In genomic region chr7:141972831-141973619, GRCm38 (mm10) we compare ENCODE assay signal across 9 mouse cellular contexts. TPM values are rescaled to one million over a fixed set of nuclear protein-coding genes. Genes with fewer than 3 reads are reported as not detected.
DNase-seq lines count a peak whose midpoint lies in the region; ATAC-seq and TF ChIP-seq lines count a peak whose summit lies in the region.
"Had no signal": no experiment of that assay in that cellular context is flagged by ENCODE, and none has a peak within 500 bp of the region (broad histone marks: within the 10 kb centered on the region; RNA-seq: fewer than 3 reads in every experiment).

No protein-coding gene starts in this region.

- ATAC-seq in heart, embryonic 12.5 days (ENCODE audit: insufficient number of reproducible peaks, low FRiP score), result no peak
- peak; percentile 72 for ATAC-seq in granulocyte monocyte progenitor cell, adult 5-6 weeks (replicated peaks; ENCODE audit: poor library complexity, severe bottlenecking)
- peak; percentile 38 for ATAC-seq in midbrain, embryonic 12.5 days (ENCODE audit: low FRiP score, low read depth)

- no peak overlapping the region for H3K4me3 ChIP-seq in heart, embryonic 12.5 days
- H3K4me3 ChIP-seq in E14TG2a.4 (replicated peaks; ENCODE audit: low read length), result no peak overlapping the region
- H3K4me3 ChIP-seq in midbrain, embryonic 12.5 days, result no peak overlapping the region
- H3K4me3 ChIP-seq: embryonic facial prominence, embryonic 12.5 days had no signal

- peak; percentile 31 for TF ChIP-seq CTCF in E14TG2a.4 (conservative IDR thresholded peaks at IDR 0.05; ENCODE audit: low read length)

- H3K9ac ChIP-seq in heart, embryonic 12.5 days, result no peak overlapping the region
- H3K9ac ChIP-seq in midbrain, embryonic 12.5 days (replicated peaks), result no peak overlapping the region
- H3K9ac ChIP-seq: embryonic facial prominence, embryonic 12.5 days had no signal

- intact Hi-C loops in heart, postnatal 10 days (cut with DNase I), result no loop called here

- peak; percentile 33 to 61 for DNase-seq in heart, postnatal 10 days
- DNase-seq in c-Kit-positive CD71-positive TER-119-negative erythroid progenitor cells, embryonic 14.5 days (ENCODE audit: low read depth), result peak; percentile 25
- peak; percentile 62 for DNase-seq in thymus, postnatal 14 days
- DNase-seq in heart, adult 9 months (ENCODE audit: low spot score in 2 of 2), result no peak

- H3K27ac ChIP-seq in heart, embryonic 12.5 days (ENCODE audit: poor library complexity, severe bottlenecking), result no peak overlapping the region
- no peak overlapping the region for H3K27ac ChIP-seq in midbrain, embryonic 12.5 days (replicated peaks)
- H3K27ac ChIP-seq: embryonic facial prominence, embryonic 12.5 days had no signal

- no peak overlapping the region for H3K4me2 ChIP-seq in heart, embryonic 12.5 days
- no peak overlapping the region for H3K4me2 ChIP-seq in midbrain, embryonic 12.5 days (replicated peaks)
- H3K4me2 ChIP-seq: embryonic facial prominence, embryonic 12.5 days had no signal

- no peaks in the 10 kb centered on the region for H3K36me3 ChIP-seq in heart, embryonic 12.5 days
- H3K36me3 ChIP-seq in E14TG2a.4 (ENCODE audit: insufficient read depth, low read length), result no peaks in the 10 kb centered on the region
- no peaks in the 10 kb centered on the region for H3K36me3 ChIP-seq in midbrain, embryonic 12.5 days
- H3K36me3 ChIP-seq: embryonic facial prominence, embryonic 12.5 days had no signal

- H3K9me3 ChIP-seq in heart, embryonic 12.5 days (replicated peaks), result no peaks in the 10 kb centered on the region
- no peaks in the 10 kb centered on the region for H3K9me3 ChIP-seq in E14TG2a.4 (ENCODE audit: low read length)
- H3K9me3 ChIP-seq in midbrain, embryonic 12.5 days, result no peaks in the 10 kb centered on the region
- H3K9me3 ChIP-seq: embryonic facial prominence, embryonic 12.5 days had no signal

- no peaks in the 10 kb centered on the region for H3K4me1 ChIP-seq in heart, embryonic 12.5 days (replicated peaks)
- H3K4me1 ChIP-seq in E14TG2a.4 (replicated peaks; ENCODE audit: low read depth, low read length), result no peaks in the 10 kb centered on the region
- H3K4me1 ChIP-seq in midbrain, embryonic 12.5 days, result peaks cover 29% of the 10 kb centered on the region
- H3K4me1 ChIP-seq: embryonic facial prominence, embryonic 12.5 days had no signal

- WGBS in heart, embryonic 12.5 days, result 19% methylated on average over 7 of the region's 7 CpGs
- 45% methylated on average over 7 of the region's 7 CpGs for WGBS in midbrain, embryonic 12.5 days

- peaks cover 16% of the 10 kb centered on the region for H3K27me3 ChIP-seq in heart, embryonic 12.5 days (replicated peaks)
- no peaks in the 10 kb centered on the region for H3K27me3 ChIP-seq in E14TG2a.4 (ENCODE audit: insufficient read depth, low read length)
- H3K27me3 ChIP-seq in midbrain, embryonic 12.5 days, result no peaks in the 10 kb centered on the region
- H3K27me3 ChIP-seq: embryonic facial prominence, embryonic 12.5 days had no signal

RNA-seq across cellular contexts. Expression of gene Brsk2, which starts 23.5 kb away (rescaled TPM):
- under 1 TPM; 0.29 to 0.50 TPM for total RNA-seq in heart, postnatal 10 days (2021)
- polyA plus RNA-seq in heart, embryonic 12.5 days (2016; fragmentation: Nextera tagmentation; extraction: Ambion mirVana), result 0.40 TPM in 2 replicates
- not detected in 2 replicates for total RNA-seq in granulocyte monocyte progenitor cell, adult 5-6 weeks (2014; fragmentation: Nextera tagmentation)
- total RNA-seq in granulocyte monocyte progenitor cell, adult 5-6 weeks (2017), result not detected in 2 replicates
- 20.5 and 22.9 TPM in 2 replicates for polyA plus RNA-seq in midbrain, embryonic 12.5 days (2016; fragmentation: Nextera tagmentation; extraction: Ambion mirVana)

RNA-seq across cellular contexts. Expression of gene Tollip, which starts 54.7 kb away (rescaled TPM):
- 10 to 100 TPM; 47.2 to 47.7 TPM for total RNA-seq in heart, postnatal 10 days (2021)
- 41.1 and 41.3 TPM in 2 replicates for polyA plus RNA-seq in heart, embryonic 12.5 days (2016; fragmentation: Nextera tagmentation; extraction: Ambion mirVana)
- 25.2 and 34.4 TPM in 2 replicates for total RNA-seq in granulocyte monocyte progenitor cell, adult 5-6 weeks (2014; fragmentation: Nextera tagmentation)
- total RNA-seq in granulocyte monocyte progenitor cell, adult 5-6 weeks (2017), result 21.1 and 28.3 TPM in 2 replicates
- 68.0 and 68.2 TPM in 2 replicates for polyA plus RNA-seq in midbrain, embryonic 12.5 days (2016; fragmentation: Nextera tagmentation; extraction: Ambion mirVana)

Comparison
In these comparisons a context has a peak if more than half of its experiments do, and no peak if none do; other contexts are left out.
1. DNase-seq: peak in heart, postnatal 10 days (2 of 2), c-Kit-positive CD71-positive TER-119-negative erythroid progenitor cells, embryonic 14.5 days (single experiment) and thymus, postnatal 14 days (single experiment); none in heart, adult 9 months (0 of 2).